Mouse (Mus musculus) CD4-positive naive resting alpha-beta T cell, adult 76 days (primary cell): ENCODE measurements around the gene Olfr573-ps1. TPM values are rescaled to one million over a fixed set of nuclear protein-coding genes. Genes with fewer than 3 reads are reported as not detected.

ENCODE experiments used
- total RNA-seq: library from RNA; stranded (reverse); gene quantifications from one replicate; pipeline ENCODE4 v1.2.4, GENCODE M21; 2023

Gene Olfr573-ps1
- total RNA-seq: not detected

DNA sequence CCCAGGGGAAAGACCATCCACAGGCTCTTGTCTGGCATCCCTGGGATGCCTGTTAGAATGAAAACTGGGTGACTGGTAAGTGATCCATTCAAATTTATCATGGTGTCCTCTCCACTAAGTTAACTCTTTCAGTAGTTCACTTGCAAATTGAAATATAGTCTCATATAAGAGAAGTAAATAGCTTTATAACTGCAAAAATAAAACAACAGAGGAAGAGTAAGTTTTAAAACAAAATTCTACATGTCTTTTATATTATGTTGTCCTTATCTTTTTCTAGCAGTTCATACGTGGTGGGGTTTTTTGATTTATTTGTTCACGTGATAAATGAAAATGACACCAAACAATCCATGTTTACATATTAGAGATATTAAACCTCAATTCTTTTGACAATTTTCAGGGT is at the start of gene Olfr573-ps1:
TSS of gene Olfr573-ps1 (minus strand) at position 101 of the 400 bp plus-strand sequence.

GRCm38 (mm10) chr7:102989224-102989623 is 46.8 kb upstream of the Olfr573-ps1 start, which contains the start of gene Olfr578:
Gene Olfr578 (minus strand): TSS chr7:102989324.

DNA sequence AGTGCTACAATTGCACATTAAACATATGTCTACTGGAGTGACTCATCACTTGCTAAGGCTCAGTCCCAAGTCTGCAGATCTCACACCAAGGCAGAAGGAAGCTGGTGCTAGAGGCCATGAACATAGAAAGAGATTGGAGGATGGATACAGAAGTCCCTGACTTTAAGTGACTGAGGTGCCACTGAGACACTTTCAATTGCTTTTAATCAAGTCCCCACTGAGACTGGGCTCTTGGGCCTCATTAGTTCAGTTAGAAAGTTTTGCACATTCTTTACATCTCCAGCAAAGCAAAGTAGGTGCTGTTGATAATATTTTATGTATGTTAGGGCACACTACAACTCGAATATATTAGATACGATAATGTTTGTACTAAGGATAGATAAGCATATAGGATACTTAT is 33.5 kb upstream of the Olfr573-ps1 start, which contains the start of gene Olfr577:
TSS of gene Olfr577 (minus strand) at position 101 of the 400 bp plus-strand sequence.

DNA sequence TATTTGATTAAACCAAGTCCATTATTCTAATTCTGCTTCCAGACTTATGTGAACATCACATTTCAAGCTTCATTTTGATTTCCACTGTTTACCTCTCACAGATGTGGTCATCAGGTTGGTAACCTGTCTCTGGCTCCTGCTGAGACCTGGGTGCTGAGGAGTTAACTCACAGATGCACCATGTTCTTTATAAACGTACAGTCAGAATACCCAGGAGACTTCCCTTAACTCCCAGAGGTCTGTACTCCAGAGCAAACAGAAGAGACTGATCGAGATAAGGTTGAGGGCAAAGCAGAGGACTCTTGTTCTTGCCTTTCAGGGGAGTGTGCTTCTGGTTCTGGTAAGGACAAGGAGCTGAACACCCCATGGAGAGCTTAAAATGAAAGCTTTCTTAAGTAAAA is 20.0 kb upstream of the Olfr573-ps1 start, which contains the start of gene Olfr576:
TSS of gene Olfr576 (plus strand) at position 301 of the 400 bp plus-strand sequence.

DNA sequence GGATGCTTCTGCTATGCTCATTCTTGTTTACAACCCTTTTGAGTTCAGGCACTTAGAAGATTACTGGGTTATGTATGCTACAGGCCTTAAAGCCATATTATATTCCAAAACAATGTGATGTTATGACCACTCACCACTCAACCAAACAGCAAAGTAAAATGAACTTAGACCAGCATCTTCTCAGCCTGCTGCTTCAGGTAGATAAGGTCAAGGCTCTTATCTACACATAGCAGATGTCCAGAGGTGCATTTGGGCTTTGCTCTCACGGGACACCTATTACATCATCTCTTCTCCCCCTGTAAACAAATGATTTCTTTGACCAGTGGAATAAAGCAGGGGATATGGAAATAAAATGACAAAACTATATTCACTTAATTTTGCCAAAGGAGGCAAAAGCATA is 16.2 kb upstream of the Olfr573-ps1 start, which contains the start of gene Olfr575:
TSS of gene Olfr575 (minus strand) at position 183 of the 400 bp plus-strand sequence.

DNA sequence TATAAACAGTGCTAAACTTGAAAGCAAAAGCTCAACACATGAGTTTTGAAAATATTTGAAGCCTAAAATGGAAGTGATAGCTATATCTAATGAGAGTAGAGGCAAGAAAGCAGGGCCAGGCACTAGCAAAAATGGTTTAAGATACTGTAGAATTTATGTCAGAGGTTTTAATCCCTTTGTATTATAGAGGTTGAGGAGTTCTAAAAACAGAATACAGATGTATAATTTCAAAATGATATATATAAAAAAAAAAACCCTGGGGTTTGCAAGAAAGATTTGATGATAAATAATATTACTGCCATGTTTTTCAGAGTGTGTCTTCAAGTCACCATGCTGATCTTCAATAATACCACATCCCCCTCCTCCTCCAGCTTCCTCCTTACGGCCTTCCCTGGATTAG is 5.8 kb upstream of the Olfr573-ps1 start, which contains the start of gene Olfr574:
TSS of gene Olfr574 (plus strand) at position 301 of the 400 bp plus-strand sequence.

DNA sequence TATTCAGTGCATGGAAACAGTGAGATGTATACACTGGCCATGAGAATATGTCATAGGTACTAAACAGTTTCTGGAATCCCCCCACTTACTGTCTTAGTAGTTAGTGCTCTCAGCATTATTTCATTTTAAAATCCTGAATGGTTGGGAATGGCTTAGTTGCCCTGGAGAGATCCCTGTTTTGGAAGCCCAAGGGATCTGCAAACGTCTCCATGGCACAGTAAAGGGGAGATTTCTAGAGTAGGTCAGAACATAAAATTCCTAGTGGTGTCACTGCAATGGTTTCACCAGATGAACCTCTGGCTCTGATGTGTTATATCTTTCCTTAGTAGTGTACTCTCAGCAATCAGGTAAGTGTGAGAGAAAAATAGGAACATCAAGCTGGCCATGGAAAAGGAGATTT is 18.3 kb downstream of the Olfr573-ps1 start, which contains the start of gene Olfr572:
TSS of gene Olfr572 (plus strand) at position 301 of the 400 bp plus-strand sequence.

GRCm38 (mm10) chr7:102917032-102917875 is 25.1 kb downstream of the Olfr573-ps1 start, which contains the start of gene Olfr571:
Gene Olfr571 (minus strand): TSS chr7:102917536.

Other genes starting within 250 kb of the Olfr573-ps1 start
- gene Olfr557, start 246.7 kb downstream of the Olfr573-ps1 start, total RNA-seq: not detected
- not detected for gene Olfr558, start 240.4 kb downstream of the Olfr573-ps1 start, total RNA-seq
- gene Olfr33, start 223.5 kb downstream of the Olfr573-ps1 start, total RNA-seq: not detected
- gene Olfr559, start 215.1 kb downstream of the Olfr573-ps1 start, total RNA-seq: not detected
- not detected for gene Olfr560, start 183.2 kb downstream of the Olfr573-ps1 start, total RNA-seq
- not detected for gene Olfr78, start 183.1 kb downstream of the Olfr573-ps1 start, total RNA-seq
- not detected for gene Olfr561, start 171.4 kb downstream of the Olfr573-ps1 start, total RNA-seq
- not detected for gene Olfr564, start 139.1 kb downstream of the Olfr573-ps1 start, total RNA-seq
- gene Olfr566, start 83.8 kb downstream of the Olfr573-ps1 start, total RNA-seq: not detected
- not detected for gene Olfr568, start 65.5 kb downstream of the Olfr573-ps1 start, total RNA-seq
- not detected for gene Olfr569, start 51.7 kb downstream of the Olfr573-ps1 start, total RNA-seq
- not detected for gene Olfr570, start 48.0 kb downstream of the Olfr573-ps1 start, total RNA-seq
- gene Olfr571, start 25.0 kb downstream of the Olfr573-ps1 start, total RNA-seq: not detected
- gene Olfr572, start 18.2 kb downstream of the Olfr573-ps1 start, total RNA-seq: not detected
- gene Olfr574, start 5.9 kb upstream of the Olfr573-ps1 start, total RNA-seq: not detected
- gene Olfr575, start 16.2 kb upstream of the Olfr573-ps1 start, total RNA-seq: not detected
- gene Olfr576, start 20.1 kb upstream of the Olfr573-ps1 start, total RNA-seq: not detected
- not detected for gene Olfr577, start 33.4 kb upstream of the Olfr573-ps1 start, total RNA-seq
- not detected for gene Olfr578, start 46.7 kb upstream of the Olfr573-ps1 start, total RNA-seq
- gene Olfr582, start 95.4 kb upstream of the Olfr573-ps1 start, total RNA-seq: not detected
- not detected for gene Olfr583, start 108.7 kb upstream of the Olfr573-ps1 start, total RNA-seq
- gene Olfr584, start 139.3 kb upstream of the Olfr573-ps1 start, total RNA-seq: not detected
- gene Olfr585, start 155.1 kb upstream of the Olfr573-ps1 start, total RNA-seq: not detected
- not detected for gene Olfr586, start 183.1 kb upstream of the Olfr573-ps1 start, total RNA-seq
- gene Olfr588-ps1, start 198.3 kb upstream of the Olfr573-ps1 start, total RNA-seq: not detected
- not detected for gene Olfr589, start 213.8 kb upstream of the Olfr573-ps1 start, total RNA-seq
- gene Olfr591, start 235.8 kb upstream of the Olfr573-ps1 start, total RNA-seq: not detected
- gene Olfr592, start 242.2 kb upstream of the Olfr573-ps1 start, total RNA-seq: not detected